Mouse (Mus musculus) liver, postnatal 0 days (tissue): Measurements from ENCODE around the gene Scamp2.

Source experiments
- CTCF ChIP-seq: sonication (generic); IDR thresholded peaks from 2 replicates; pipeline ENCODE4 v1.5.1; 2016; ENCODE audit warnings: antibody characterized with exemption, low read depth
- EP300 ChIP-seq: IDR thresholded peaks from 2 replicates; pipeline ENCODE4 v1.6.1; 2016; ENCODE audit warnings: antibody characterized with exemption, low read depth, mild to moderate bottlenecking

- TF ChIP-seq CTCF (no peak), EP300 (no peak)
Measured at GRCm38 (mm10) chr9:57624295-57624694, 63.6 kb downstream of the Scamp2 start.
